Mouse (Mus musculus) heart, embryonic 10.5 days (tissue): ENCODE data around the gene Kcnab2. TPM values are rescaled to one million over a fixed set of nuclear protein-coding genes. Genes with fewer than 3 reads are reported as not detected.

Source experiments
- DNase-seq: peaks from one replicate; pipeline ENCODE4 v3.0.0-alpha.2; 2017; ENCODE audit warnings: low spot score
- H3K27ac ChIP-seq: fragments of 300-500 bp; sonication (generic); 2 replicates; pipeline ENCODE4 v1.5.1; 2016; ENCODE audit warnings: mild to moderate bottlenecking
- H3K27me3 ChIP-seq: fragments of 300-500 bp; sonication (generic); 2 replicates; pipeline ENCODE4 v1.6.1; 2016; ENCODE audit warnings: mild to moderate bottlenecking; ENCODE audit not compliant: poor library complexity, insufficient read depth, severe bottlenecking
- H3K36me3 ChIP-seq: fragments of 300-500 bp; sonication (generic); 2 replicates; pipeline ENCODE4 v1.6.1; 2016; ENCODE audit warnings: mild to moderate bottlenecking, moderate library complexity
- H3K4me1 ChIP-seq: fragments of 300-500 bp; sonication (generic); 2 replicates; pipeline ENCODE4 v1.6.1; 2016; ENCODE audit warnings: mild to moderate bottlenecking
- H3K4me3 ChIP-seq: fragments of 300-500 bp; sonication (generic); 2 replicates; pipeline ENCODE4 v1.5.1; 2016; ENCODE audit warnings: mild to moderate bottlenecking, moderate library complexity
- H3K9me3 ChIP-seq: fragments of 300-500 bp; sonication (generic); 2 replicates; pipeline ENCODE4 v1.6.1; 2016; ENCODE audit warnings: mild to moderate bottlenecking, moderate library complexity
- WGBS: fragments of 180-500 bp; shearing (Covaris S2); methylation state at CpG from one replicate; pipeline ENCODE4 v1.1.7; 2016; 5-methylcytosine and 5-hydroxymethylcytosine counted together
- polyA plus RNA-seq: library from polyadenylated mRNA; unstranded; fragments of >200 nt; fragmentation: Nextera tagmentation; extraction: Ambion mirVana; gene quantifications from 2 replicates; pipeline ENCODE4 v1.2.1, GENCODE M21; 2016

The Kcnab2 gene
- polyA plus RNA-seq, 1 experiment from 2014 or later: 4.2 TPM

DNA sequence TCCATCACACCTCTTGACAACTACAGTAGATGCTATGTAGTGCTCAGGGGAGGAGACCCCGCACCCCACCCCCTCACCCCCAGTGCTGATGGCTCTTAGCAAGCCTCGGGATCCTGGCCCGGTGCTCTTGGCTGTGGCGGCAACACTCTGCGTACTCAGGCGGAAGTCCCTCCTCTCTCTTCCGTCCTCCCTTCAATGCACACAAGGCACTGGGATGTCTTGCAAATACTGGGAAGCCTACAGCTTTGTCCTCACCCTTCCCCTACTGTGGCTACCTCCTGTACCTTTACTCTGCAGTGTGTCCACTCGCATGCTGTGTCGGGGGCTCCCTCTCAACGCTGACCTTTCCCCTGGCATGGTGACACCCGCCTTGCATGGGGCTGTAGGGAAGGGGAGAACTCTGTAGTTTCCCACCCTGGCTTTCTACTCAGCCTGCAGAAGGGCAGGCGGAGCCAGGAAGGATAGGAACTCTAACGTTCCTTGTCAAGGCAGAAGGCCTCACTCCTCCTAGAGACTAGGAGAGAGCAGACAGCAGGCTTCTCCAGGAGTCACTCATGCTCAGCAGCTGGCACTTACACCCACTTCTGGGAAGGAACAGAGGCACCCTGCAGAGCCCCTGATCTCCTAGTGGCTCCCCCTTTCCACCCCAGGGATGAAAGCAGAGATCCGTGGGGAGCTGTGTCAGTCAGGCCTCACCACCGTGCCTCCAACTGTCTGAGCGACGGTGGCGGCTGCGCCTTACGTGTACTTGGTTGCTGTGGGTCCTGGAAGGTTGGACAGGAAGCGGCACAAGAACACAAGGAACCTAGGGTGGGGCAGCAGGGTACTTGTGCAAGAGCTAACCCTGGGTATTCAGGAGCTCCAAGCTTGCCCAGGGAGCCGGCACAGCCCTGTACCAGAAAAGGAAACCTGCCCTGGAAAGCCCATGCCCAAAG, 29.7 kb downstream of the Kcnab2 start:
- no peaks in the 10 kb centered on the region for H3K9me3 ChIP-seq
- H3K27ac ChIP-seq: no peak overlapping the region
- DNase-seq: no peak
- no peaks in the 10 kb centered on the region for H3K27me3 ChIP-seq
- peaks cover 6% of the 10 kb centered on the region; the same call in 1 of the 2 replicates for H3K4me1 ChIP-seq
- no peaks in the 10 kb centered on the region for H3K36me3 ChIP-seq
- no peak overlapping the region for H3K4me3 ChIP-seq
- 71% methylated on average over 22 of the region's 22 CpGs for WGBS

DNA sequence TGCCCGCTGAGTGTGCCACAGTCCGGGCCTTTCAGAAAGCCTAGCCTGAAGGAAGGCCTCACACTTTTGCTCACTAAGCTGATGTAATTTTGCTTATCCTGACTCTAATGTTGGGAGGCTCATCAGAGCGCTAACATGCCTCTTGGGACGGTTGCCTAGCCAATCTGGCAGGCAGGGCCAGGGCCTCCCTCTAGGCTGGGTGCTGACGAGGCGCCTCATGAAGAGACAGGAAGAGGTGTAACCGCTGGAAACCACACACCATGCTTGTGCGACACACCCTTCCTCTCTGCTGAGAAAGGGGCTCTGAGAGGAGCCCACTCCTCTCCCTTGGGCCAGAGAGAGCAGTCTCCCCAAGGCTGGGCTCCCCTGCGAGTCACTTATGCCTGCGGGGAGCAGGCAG, 31.5 kb downstream of the Kcnab2 start:
- Histone ChIP-seq H3K36me3 (no peaks in the 10 kb centered on the region), H3K9me3 (no peaks in the 10 kb centered on the region), H3K4me3 (no peak overlapping the region), H3K4me1 (peaks cover 6% of the 10 kb centered on the region; the same call in 1 of the 2 replicates), H3K27me3 (no peaks in the 10 kb centered on the region), H3K27ac (no peak overlapping the region)
- 71% methylated on average over 10 of the region's 10 CpGs for WGBS
- DNase-seq: no peak

DNA sequence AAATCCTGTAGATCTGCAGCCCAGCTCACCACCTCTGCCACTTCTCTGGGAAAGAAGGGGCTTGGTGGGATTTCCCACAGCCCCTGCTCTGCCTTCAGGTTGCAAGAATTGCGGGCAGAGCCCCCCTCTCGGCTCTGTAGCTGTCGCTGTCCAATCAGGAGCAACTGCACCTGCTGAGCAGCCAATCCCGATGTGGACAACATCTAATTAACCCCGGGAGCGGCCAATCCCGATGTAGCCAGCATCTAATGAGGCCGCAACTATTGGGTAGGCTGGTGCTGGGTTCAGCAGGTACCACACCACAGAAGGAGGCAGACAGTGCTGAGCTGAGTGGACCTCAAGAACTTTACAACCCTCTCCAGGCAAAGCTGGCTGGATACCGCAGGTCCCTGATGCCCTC, 36.1 kb downstream of the Kcnab2 start:
- Histone ChIP-seq H3K4me1 (no peaks in the 10 kb centered on the region), H3K36me3 (no peaks in the 10 kb centered on the region), H3K4me3 (no peak overlapping the region), H3K27me3 (peaks cover 29% of the 10 kb centered on the region; the same call in 1 of the 2 replicates), H3K27ac (no peak overlapping the region), H3K9me3 (no peaks in the 10 kb centered on the region)
- no peak for DNase-seq
- WGBS: 36% methylated on average over 9 of the region's 9 CpGs

DNA sequence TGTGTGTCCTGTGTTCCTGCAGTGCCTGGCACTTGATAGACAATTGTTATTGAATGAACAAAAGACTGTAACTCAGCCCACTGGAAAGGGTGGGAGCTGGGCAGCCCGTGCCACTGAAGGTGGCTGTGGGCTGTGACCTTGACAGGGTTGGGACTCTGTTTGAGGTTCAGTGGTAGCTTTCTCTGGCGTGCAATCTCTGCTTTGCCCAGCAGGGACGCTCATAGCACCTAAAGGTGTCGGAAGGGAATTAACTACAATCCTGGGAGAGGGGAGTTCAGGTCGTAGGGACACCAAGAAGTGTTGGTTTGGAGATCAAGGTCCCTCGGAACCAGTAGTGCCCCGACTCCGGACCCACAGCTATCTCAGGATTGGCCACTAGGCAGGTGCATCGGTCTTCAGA, 36.8 kb downstream of the Kcnab2 start:
- peaks cover 36% of the 10 kb centered on the region; the same call in 1 of the 2 replicates for H3K27me3 ChIP-seq
- WGBS: 58% methylated on average over 9 of the region's 9 CpGs
- H3K27ac ChIP-seq: no peak overlapping the region
- no peaks in the 10 kb centered on the region for H3K9me3 ChIP-seq
- no peaks in the 10 kb centered on the region for H3K36me3 ChIP-seq
- no peaks in the 10 kb centered on the region for H3K4me1 ChIP-seq
- no peak for DNase-seq
- H3K4me3 ChIP-seq: no peak overlapping the region

DNA sequence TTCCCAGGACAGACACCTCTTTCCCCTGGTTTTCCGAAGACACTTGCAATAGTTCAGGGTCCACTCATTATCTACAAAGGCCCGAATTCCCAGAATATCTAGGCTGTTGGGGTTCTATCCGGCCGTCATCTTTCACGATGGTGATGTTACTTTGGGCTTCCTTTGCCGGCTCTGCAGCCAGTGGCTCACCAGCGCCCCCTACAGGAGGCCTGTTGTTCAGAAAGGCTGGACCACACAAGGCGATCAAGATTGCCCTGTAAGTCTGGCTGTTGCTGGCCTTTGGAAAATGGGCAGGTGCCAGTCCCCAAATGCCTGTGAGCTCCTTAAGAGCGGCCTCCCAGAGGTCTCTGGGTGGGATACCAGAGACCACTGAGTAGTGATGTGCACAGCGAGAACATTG, 42.4 kb downstream of the Kcnab2 start:
- Histone ChIP-seq H3K36me3 (no peaks in the 10 kb centered on the region), H3K9me3 (no peaks in the 10 kb centered on the region), H3K4me3 (peak overlapping the region; percentile 39), H3K4me1 (peaks cover 8% of the 10 kb centered on the region; the same call in 1 of the 2 replicates), H3K27me3 (peaks cover 72% of the 10 kb centered on the region), H3K27ac (no peak overlapping the region)
- WGBS: 15% methylated on average over 10 of the region's 10 CpGs
- peak; percentile 82 for DNase-seq

DNA sequence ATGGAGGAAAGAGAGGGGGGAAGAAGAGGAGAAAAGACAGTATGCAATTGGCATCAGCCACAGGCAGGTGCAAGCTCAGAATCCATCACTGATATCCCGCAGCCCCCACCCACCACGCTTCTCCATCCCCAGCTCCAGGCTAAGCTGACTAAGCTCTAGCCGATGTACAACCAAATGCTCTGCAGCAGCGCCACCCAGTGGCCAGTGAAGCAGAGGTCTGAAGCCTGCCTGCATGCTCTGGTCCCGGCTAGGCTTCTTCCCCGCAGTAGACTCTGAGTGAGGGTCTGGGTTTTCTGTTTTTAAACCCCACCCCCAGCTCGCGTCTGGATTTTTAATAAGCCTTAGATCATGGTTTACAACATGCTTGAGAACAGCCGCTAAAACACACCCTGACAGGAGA, 42.8 kb downstream of the Kcnab2 start:
- 1% methylated on average over 9 of the region's 9 CpGs for WGBS
- H3K4me3 ChIP-seq: peak overlapping the region; percentile 39

DNA sequence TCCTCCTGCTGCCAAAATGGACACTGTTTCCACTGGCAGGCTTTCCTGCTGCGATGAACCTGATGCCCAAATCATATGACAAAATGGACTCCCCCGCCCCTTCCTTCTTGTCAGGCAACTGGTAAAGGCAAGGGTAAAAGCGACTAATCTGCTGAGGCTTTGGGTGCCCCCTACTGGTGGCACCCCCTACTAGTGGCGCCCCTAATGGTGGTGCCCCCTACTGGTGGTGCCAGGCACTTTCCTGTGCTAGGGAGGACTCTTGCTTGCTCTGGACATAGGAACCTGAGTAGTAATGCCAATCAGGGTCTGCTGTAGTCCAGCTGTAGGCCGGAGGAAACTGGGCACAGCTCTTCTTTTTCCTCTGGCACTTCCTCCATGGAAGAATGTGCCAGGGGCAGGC, 45.4 kb downstream of the Kcnab2 start:
- H3K9me3 ChIP-seq: no peaks in the 10 kb centered on the region
- WGBS: 48% methylated on average over 5 of the region's 5 CpGs

More for the DNA sequence above, 42.8 kb downstream of the Kcnab2 start:
- DNase-seq: peak; percentile 91
- H3K4me1 ChIP-seq: peaks cover 8% of the 10 kb centered on the region
- no peaks in the 10 kb centered on the region for H3K9me3 ChIP-seq
- no peaks in the 10 kb centered on the region for H3K36me3 ChIP-seq
- no peak overlapping the region for H3K27ac ChIP-seq
- H3K27me3 ChIP-seq: peaks cover 72% of the 10 kb centered on the region

DNA sequence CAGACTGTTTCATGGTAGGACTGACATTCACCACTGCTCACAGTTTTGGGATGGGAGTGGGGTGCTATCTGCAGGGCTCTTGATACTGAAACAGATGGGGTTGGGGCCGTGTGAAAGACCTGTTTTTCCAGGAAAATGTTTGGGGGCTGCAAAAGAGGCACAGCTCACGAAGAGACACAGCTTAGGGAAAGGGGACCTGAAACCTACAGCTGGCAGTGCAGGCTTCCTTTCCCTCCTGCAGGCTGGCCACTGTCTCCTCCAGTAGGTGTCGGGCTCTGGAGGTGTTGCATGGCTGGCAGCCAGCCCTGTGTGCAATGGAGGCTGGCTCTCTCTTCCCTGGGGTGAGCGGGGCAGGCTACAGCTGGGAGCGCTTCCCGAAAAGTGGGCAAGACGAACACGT, 49.4 kb downstream of the Kcnab2 start:
- no peaks in the 10 kb centered on the region for H3K9me3 ChIP-seq
- peaks cover 4% of the 10 kb centered on the region; the same call in 1 of the 2 replicates for H3K4me1 ChIP-seq
- no peaks in the 10 kb centered on the region for H3K36me3 ChIP-seq
- H3K27me3 ChIP-seq: peaks cover 36% of the 10 kb centered on the region
- WGBS: 53% methylated on average over 8 of the region's 8 CpGs
- H3K4me3 ChIP-seq: no peak overlapping the region
- H3K27ac ChIP-seq: no peak overlapping the region
- no peak for DNase-seq

More for the DNA sequence above, 45.4 kb downstream of the Kcnab2 start:
- Histone ChIP-seq H3K4me1 (peaks cover 12% of the 10 kb centered on the region), H3K27me3 (peaks cover 64% of the 10 kb centered on the region), H3K4me3 (no peak overlapping the region), H3K27ac (no peak overlapping the region), H3K36me3 (no peaks in the 10 kb centered on the region)
- DNase-seq: no peak

DNA sequence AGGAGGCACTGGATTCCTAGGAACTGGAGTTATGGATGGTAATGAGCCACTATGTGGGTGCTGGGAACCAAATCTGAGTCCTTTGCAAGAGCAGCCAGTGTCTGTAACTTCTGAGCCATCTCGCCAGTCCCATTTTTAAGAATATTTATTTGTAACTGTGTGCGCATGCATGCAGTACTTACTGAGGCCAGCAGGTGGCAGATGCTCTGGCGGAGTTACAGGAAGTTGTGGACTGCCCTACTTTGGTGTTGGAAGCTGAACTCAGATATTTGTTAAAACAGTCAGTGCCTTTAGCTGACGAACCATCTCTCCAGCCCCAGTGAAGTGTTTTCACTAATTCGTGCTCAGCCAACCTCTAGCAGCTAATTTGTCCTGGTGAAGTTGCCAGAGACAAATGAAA, 52.7 kb downstream of the Kcnab2 start:
- H3K9me3 ChIP-seq: no peaks in the 10 kb centered on the region
- no peak overlapping the region for H3K27ac ChIP-seq
- no peaks in the 10 kb centered on the region for H3K36me3 ChIP-seq
- 57% methylated on average over 5 of the region's 5 CpGs for whole genome bisulfite sequencing
- DNase-seq: no peak
- H3K4me3 ChIP-seq: no peak overlapping the region
- H3K4me1 ChIP-seq: peaks cover 4% of the 10 kb centered on the region; the same call in 1 of the 2 replicates
- H3K27me3 ChIP-seq: peaks cover 10% of the 10 kb centered on the region; the same call in 1 of the 2 replicates

DNA sequence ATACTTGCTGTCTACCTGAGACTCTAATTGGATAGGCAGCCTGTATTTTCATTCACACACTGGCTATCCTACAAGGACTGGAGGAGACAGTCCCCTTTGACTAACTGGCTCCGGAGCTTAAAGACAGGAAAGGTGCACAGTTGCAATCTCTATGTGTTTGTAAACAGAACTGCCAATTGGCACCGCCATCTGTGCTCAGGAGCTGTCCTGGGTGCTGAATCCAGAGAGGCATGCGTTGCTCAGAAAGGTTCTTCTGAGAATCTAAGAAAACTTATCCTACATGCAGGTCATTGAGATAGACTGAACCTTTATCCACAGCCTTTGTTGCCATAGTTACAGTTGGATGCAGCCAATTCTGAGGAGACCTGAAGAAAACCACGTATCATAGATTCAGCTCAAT, 53.3 kb downstream of the Kcnab2 start:
- Histone ChIP-seq H3K4me3 (no peak overlapping the region), H3K4me1 (peaks cover 8% of the 10 kb centered on the region; the same call in 1 of the 2 replicates), H3K9me3 (no peaks in the 10 kb centered on the region), H3K27ac (no peak overlapping the region), H3K27me3 (peaks cover 10% of the 10 kb centered on the region; the same call in 1 of the 2 replicates), H3K36me3 (no peaks in the 10 kb centered on the region)
- DNase-seq: no peak
- 35% methylated on average over 4 of the region's 4 CpGs for WGBS

DNA sequence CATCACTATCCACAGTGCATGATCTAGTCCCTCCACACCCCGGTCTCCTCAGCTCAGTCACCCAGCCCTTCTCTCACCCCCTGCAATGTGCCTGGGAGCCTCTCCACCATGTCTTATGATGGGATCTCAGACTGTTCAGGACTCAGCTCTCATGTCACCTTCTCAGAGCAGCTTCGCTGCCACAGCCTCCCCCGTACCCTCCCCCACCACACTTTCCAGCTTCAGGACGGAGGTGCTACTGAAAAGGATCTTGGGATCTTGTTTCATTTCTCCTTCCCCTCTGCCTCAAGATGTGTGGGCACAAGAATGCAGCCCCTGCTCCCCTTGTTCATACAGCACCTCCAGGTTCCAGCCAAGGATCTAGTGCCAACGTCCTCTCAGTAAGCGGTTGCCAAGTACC, 54.1 kb downstream of the Kcnab2 start:
- DNase-seq: no peak
- 84% methylated on average over 6 of the region's 6 CpGs for WGBS
- H3K9me3 ChIP-seq: no peaks in the 10 kb centered on the region

DNA sequence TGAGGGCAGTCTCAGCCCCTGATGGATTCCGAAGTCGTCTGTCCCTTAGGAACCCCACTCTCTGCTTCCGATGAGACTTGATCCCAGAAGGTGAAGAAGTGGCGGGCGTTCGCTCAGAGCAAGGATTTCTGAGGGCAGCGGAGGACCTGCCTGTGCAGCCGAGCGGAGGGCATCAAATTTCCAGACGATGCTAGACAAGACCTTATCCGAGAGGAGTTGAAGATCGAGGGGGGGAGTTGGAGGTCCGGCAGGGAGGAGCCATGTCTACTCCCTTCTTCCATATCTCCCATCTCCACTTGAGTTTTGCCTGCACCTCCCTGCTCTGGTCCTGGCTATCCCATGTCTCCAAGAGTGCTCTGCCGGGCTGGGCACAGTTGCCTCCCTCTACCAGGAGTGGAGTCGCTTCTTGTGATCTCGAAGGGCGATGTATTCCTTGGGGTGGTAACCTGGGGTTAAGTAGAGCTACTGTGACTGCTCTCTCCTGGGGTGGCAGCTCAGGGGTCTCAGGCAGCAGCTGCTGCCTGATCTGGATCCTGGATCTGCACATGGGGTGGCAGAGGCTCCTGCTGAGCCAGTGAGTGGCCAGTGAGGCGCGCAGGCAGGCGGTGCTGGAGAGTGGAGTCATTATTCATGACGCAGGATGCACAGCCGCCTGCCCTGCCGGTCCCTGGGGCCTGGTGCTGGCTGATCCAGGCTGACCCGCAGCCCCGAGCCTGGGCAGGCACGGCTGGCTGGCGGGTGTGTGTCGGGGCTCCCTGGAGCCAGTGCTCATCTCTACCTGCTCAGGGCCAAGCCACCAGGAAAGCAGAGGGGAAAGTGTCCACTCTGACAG, 59.2 kb downstream of the Kcnab2 start:
- DNase-seq: no peak
- Histone ChIP-seq H3K4me3 (no peak overlapping the region), H3K27me3 (peaks cover 24% of the 10 kb centered on the region), H3K4me1 (peaks cover 15% of the 10 kb centered on the region), H3K27ac (no peak overlapping the region), H3K9me3 (no peaks in the 10 kb centered on the region), H3K36me3 (no peaks in the 10 kb centered on the region)
- WGBS: 42% methylated on average over 28 of the region's 28 CpGs

More for the DNA sequence above, 54.1 kb downstream of the Kcnab2 start:
- H3K27ac ChIP-seq: no peak overlapping the region
- peaks cover 11% of the 10 kb centered on the region for H3K4me1 ChIP-seq
- no peaks in the 10 kb centered on the region for H3K36me3 ChIP-seq
- peaks cover 14% of the 10 kb centered on the region for H3K27me3 ChIP-seq
- no peak overlapping the region for H3K4me3 ChIP-seq
